Mouse (Mus musculus): ENCODE data around the gene Atp11c.

GRCm38 (mm10) chrX:60555242-60555641 is 37.3 kb downstream of the Atp11c start:
- TF ChIP-seq CTCF (conservative IDR thresholded peaks at IDR 0.05; ENCODE audit: low read length): no peak
- TF ChIP-seq POU5F1 (IDR thresholded peaks at IDR 0.05; ENCODE audit: borderline replicate concordance, low read length): no peak
- no peak for TF ChIP-seq NANOG (IDR thresholded peaks at IDR 0.05; ENCODE audit: borderline replicate concordance, low read length)

Data from E14TG2a.4 (cell line).